Mouse (Mus musculus) neural tube, embryonic 11.5 days (tissue): ENCODE measurements at regions not wholly inside any gene's neighbourhood (a gene's known extent, or its start where the extent isn't known, plus 50 kb on each side); places are given as distances from the start of the nearest gene placed in this dataset.

Experiments
- ATAC-seq: fragments of 200-750 bp; cut with Nextera tagmentation; 2 replicates; pipeline ENCODE4 v1.8.0; 2017; ENCODE audit warnings: moderate number of reproducible peaks, mild to moderate bottlenecking, moderate TSS enrichment, moderate library complexity; ENCODE audit not compliant: insufficient read depth, low FRiP score, low TSS enrichment
- DNase-seq: peaks from one replicate; pipeline ENCODE4 v3.0.0-alpha.2; 2015; ENCODE audit warnings: low spot score
- H3K27ac ChIP-seq: fragments of 300-500 bp; sonication (generic); 2 replicates; pipeline ENCODE4 v1.5.1; 2014; ENCODE audit warnings: low read depth, mild to moderate bottlenecking, low read length
- H3K27me3 ChIP-seq: fragments of 300-500 bp; sonication (generic); 2 replicates; pipeline ENCODE4 v1.6.1; 2014; ENCODE audit warnings: mild to moderate bottlenecking, low read length, mixed read lengths; ENCODE audit not compliant: control insufficient read depth, insufficient read depth
- H3K36me3 ChIP-seq: fragments of 300-500 bp; sonication (generic); 2 replicates; pipeline ENCODE4 v1.6.1; 2014; ENCODE audit warnings: mild to moderate bottlenecking, low read length, moderate library complexity, mixed read lengths; ENCODE audit not compliant: control insufficient read depth, insufficient read depth
- H3K4me1 ChIP-seq: fragments of 300-500 bp; sonication (generic); 2 replicates; pipeline ENCODE4 v1.6.1; 2014; ENCODE audit warnings: low read length, mixed read lengths; ENCODE audit not compliant: control insufficient read depth, insufficient read depth
- H3K4me2 ChIP-seq: fragments of 300-500 bp; sonication (generic); 2 replicates; pipeline ENCODE4 v1.6.1; 2014; ENCODE audit warnings: low read depth, mild to moderate bottlenecking, moderate library complexity
- H3K4me3 ChIP-seq: fragments of 300-500 bp; sonication (generic); 2 replicates; pipeline ENCODE4 v1.5.1; 2014; ENCODE audit warnings: low read depth, low read length
- H3K9ac ChIP-seq: fragments of 300-500 bp; sonication (generic); 2 replicates; pipeline ENCODE4 v1.6.1; 2014; ENCODE audit warnings: mild to moderate bottlenecking, low read length
- H3K9me3 ChIP-seq: fragments of 300-500 bp; sonication (generic); 2 replicates; pipeline ENCODE4 v1.6.1; 2016; ENCODE audit warnings: low read length; ENCODE audit not compliant: control insufficient read depth
- WGBS: fragments of 180-500 bp; shearing (Covaris S2); extraction: QIAGEN DNeasy Blood & Tissue Kit; methylation state at CpG from one replicate; pipeline ENCODE4 v1.1.7; 2014; 5-methylcytosine and 5-hydroxymethylcytosine counted together

DNA sequence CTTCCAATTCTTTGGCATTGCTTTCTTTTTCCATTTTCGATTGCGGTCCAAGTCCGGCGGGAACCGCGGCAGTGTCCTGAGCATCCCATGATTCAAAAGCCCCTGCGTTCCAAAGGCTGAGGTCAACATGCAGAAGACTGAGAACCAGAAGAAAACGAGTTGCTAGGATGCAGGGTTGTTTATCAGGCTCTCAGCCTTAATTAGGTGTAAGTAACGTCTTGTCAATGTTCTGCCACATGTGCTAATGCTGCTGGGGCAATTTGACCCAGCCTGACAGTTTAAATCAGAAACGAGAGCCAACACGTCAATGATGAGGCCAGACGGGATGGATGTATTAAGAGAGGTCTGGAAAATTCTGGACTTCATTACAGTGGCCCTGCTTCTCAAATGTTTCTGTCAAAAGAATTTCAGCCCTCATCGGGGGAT is 239.4 kb downstream of the Gm45692 start:
- DNase-seq, result no peak
- WGBS, result 71% methylated on average over 13 of the region's 13 CpGs
- no peaks in the 10 kb centered on the region for H3K36me3 ChIP-seq
- no peak for ATAC-seq
- H3K4me2 ChIP-seq, result no peak overlapping the region
- no peak overlapping the region for H3K9ac ChIP-seq
- H3K4me3 ChIP-seq, result no peak overlapping the region
- peaks cover 11% of the 10 kb centered on the region for H3K4me1 ChIP-seq
- H3K27me3 ChIP-seq, result no peaks in the 10 kb centered on the region
- no peak overlapping the region for H3K27ac ChIP-seq
- H3K9me3 ChIP-seq, result no peaks in the 10 kb centered on the region

DNA sequence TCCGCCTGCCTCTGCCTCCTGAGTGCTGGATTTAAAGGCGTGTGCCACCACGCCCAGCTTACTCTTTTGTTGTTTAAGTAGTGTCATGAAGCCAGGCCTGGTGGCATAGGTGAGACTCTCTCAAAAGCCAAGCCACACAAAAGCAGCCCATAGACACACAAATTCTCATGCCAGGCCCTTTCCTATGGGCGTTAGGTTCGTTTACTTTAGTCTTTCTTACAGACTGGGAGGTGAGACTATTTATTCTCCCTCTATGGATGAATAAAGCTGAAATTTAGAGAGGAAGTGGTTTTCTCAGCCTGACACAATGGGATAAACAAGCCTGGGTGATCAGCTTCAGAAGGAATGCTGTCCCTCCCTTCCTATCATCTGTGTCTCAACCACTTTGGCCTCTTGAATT is 243.0 kb downstream of the Gm45692 start:
- no peaks in the 10 kb centered on the region for H3K9me3 ChIP-seq
- DNase-seq (no peak), ATAC-seq (no peak)
- no peaks in the 10 kb centered on the region for H3K4me1 ChIP-seq
- 85% methylated on average over 5 of the region's 5 CpGs for WGBS
- no peak overlapping the region for H3K4me3 ChIP-seq
- H3K27ac ChIP-seq, result no peak overlapping the region
- no peaks in the 10 kb centered on the region for H3K36me3 ChIP-seq
- H3K27me3 ChIP-seq, result no peaks in the 10 kb centered on the region
- no peak overlapping the region for H3K9ac ChIP-seq
- H3K4me2 ChIP-seq, result no peak overlapping the region

DNA sequence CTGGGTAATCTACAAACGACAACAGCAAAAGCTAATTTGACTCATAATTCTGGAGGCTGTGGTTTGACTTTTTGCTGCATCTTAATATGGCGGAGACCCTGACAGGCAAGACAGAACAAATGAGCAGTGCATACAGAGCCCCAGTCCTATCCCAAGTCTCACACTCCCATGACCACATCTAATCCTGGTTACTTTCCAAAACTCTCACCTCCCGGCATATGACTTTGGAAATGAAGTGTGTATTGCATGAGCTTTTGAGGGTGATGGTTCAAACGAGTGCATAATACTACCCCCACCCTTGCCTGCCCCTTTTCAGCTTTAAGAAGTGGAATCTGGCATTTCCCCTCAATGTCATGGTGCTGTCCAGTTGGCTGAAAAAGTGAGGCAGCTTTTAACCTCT is 244.3 kb downstream of the Gm45692 start:
- no peaks in the 10 kb centered on the region for H3K9me3 ChIP-seq
- H3K4me1 ChIP-seq, result no peaks in the 10 kb centered on the region
- no peak for DNase-seq
- H3K4me3 ChIP-seq, result no peak overlapping the region
- 80% methylated on average over 4 of the region's 4 CpGs for WGBS
- no peaks in the 10 kb centered on the region for H3K36me3 ChIP-seq
- H3K27ac ChIP-seq, result no peak overlapping the region
- H3K4me2 ChIP-seq, result no peak overlapping the region
- H3K9ac ChIP-seq, result no peak overlapping the region
- no peak for ATAC-seq
- no peaks in the 10 kb centered on the region for H3K27me3 ChIP-seq

DNA sequence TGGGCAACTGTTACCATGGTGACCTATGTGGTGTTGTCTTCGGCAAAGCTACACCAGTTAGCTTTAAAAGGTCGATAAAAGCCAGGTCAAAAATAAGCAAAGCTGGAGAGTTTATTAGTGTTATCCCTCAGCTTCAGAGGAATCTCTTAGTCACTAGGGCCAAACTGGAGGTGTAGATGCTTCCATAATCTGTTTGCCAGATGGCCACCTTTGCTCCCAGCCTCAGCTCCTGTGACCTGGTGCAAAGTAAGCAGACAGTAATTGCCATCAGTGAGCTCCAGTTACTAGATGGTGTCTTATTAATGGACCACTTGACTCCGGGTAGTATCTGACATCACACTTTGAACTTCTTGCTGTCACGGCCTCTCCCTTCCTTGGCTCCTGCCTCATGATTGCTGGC is 245.3 kb downstream of the Gm45692 start:
- ATAC-seq (no peak), DNase-seq (no peak)
- Histone ChIP-seq H3K27ac (no peak overlapping the region), H3K36me3 (no peaks in the 10 kb centered on the region), H3K4me1 (no peaks in the 10 kb centered on the region), H3K9me3 (no peaks in the 10 kb centered on the region), H3K9ac (no peak overlapping the region), H3K27me3 (no peaks in the 10 kb centered on the region), H3K4me3 (no peak overlapping the region), H3K4me2 (no peak overlapping the region)
- WGBS, result 55% methylated on average over 4 of the region's 4 CpGs

DNA sequence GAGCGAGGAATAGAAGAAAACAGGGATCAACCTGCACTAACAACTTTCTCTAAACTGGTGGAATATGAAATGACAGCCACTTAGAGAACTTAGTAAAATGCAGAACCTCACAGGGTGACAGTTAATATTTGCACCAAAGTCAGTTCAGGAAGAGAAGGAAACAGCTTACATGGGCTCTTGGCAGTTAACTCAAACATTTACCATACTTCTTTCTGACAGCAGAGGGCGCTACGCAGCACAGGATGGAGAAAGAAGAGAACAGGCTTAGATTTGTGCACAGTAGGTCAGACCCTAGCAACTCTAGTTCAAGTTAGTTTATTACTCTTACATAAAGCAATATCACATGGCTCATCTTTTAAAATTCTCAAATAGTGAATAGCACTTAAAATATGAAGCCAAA is 261.3 kb downstream of the Gm45692 start:
- H3K9me3 ChIP-seq, result no peaks in the 10 kb centered on the region
- DNase-seq (peak; percentile 49), ATAC-seq (no peak)
- 34% methylated on average over 3 of the region's 3 CpGs for WGBS
- no peaks in the 10 kb centered on the region for H3K27me3 ChIP-seq
- no peak overlapping the region for H3K4me3 ChIP-seq
- H3K4me2 ChIP-seq, result no peak overlapping the region
- no peak overlapping the region for H3K27ac ChIP-seq
- peaks cover 4% of the 10 kb centered on the region for H3K4me1 ChIP-seq
- H3K36me3 ChIP-seq, result no peaks in the 10 kb centered on the region
- no peak overlapping the region for H3K9ac ChIP-seq

DNA sequence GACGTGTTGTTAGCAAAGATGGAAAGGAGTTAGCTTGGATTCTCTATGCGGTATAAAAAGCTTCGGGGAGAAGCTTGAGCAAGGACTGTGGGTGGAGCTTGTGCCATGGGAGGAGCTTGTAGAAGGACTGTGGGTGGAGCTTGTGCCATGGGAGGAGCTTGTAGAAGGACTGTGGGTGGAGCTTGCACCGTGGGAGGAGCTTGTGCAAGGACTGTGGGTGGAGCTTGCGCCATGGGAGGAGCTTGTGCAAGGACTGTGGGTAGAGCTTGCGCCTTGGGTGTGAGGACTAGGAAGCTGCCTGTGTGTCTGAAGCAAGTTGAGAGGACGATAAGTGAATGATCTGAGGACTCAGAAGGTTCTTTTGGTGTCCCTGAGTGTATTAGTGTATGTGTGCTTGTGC is 263.1 kb downstream of the Gm45692 start:
- H3K27ac ChIP-seq, result no peak overlapping the region
- H3K9ac ChIP-seq, result no peak overlapping the region
- H3K4me3 ChIP-seq, result no peak overlapping the region
- H3K9me3 ChIP-seq, result no peaks in the 10 kb centered on the region
- no peaks in the 10 kb centered on the region for H3K27me3 ChIP-seq
- DNase-seq (no peak), ATAC-seq (no peak)
- peaks cover 4% of the 10 kb centered on the region for H3K4me1 ChIP-seq
- H3K36me3 ChIP-seq, result no peaks in the 10 kb centered on the region
- H3K4me2 ChIP-seq, result no peak overlapping the region
- 92% methylated on average over 7 of the region's 7 CpGs for whole genome bisulfite sequencing

DNA sequence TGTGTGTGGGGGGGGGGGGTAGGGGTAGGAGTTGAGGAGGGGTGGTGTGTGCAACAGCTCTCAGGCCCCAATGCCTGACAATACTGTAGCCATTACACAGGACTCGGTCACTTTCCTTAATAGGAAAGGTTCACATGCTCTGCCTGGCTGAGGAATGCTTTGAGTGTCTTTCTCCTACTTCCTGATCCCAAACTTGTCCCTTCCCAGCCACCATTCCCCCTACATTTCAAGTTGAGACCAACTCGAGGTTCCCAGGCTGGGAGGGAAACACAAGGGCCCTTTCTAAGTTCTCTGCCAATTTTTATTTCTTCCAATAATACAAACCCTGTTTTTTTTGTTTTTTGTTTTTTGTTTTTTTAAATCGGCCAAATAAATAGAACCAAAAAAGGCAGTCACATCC is 264.6 kb downstream of the Gm45692 start:
- no peak for ATAC-seq

DNA sequence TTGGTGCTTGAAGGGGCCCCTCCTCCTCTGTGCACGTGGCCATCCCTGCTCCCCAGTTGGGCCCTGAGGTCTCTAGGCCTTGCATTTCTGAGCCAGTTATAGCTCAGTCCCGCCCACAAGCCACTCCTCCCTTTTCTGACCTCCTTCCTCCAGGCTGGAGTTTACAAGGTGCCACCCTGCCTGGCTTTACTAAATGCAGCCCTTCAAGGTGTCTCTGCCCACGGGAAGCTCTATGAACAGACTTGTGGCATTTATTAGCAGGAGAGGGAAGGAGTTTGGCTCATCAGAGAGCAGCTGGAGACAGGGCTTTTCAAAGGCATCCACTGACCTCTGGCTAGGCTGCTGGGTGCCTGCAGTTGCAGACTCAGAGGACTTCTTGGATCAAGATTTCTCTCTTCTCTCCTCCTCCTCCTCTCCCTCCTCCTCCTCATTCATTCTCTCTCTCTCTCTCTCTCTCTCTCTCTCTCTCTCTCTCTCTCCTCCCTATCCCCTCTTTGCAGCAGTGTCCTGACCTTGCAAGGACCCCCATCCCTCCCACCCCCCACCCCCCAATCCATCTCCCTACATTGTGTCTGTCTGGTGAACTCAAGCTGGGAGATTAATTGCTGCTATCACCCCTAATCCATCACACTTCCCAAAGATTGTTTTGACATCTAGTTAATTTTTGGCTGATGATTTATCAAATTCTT is 265.1 kb downstream of the Gm45692 start:
- H3K4me3 ChIP-seq, result no peak overlapping the region
- peak; percentile 88 for ATAC-seq
- no peaks in the 10 kb centered on the region for H3K27me3 ChIP-seq
- no peaks in the 10 kb centered on the region for H3K36me3 ChIP-seq
- H3K4me2 ChIP-seq, result 0 out of 2 replicates have a peak overlapping the region, but pooled peaks have one; percentile 10
- H3K9ac ChIP-seq, result no peak overlapping the region
- H3K4me1 ChIP-seq, result peaks cover 4% of the 10 kb centered on the region
- no peaks in the 10 kb centered on the region for H3K9me3 ChIP-seq
- peak overlapping the region; percentile 60; the same call in 1 of the 2 replicates for H3K27ac ChIP-seq
- 0% methylated on average over 3 of the region's 3 CpGs for WGBS
- peak; percentile 69 for DNase-seq

More for the DNA sequence above, 264.6 kb downstream of the Gm45692 start:
- Histone ChIP-seq H3K9me3 (no peaks in the 10 kb centered on the region), H3K4me2 (no peak overlapping the region), H3K4me1 (peaks cover 4% of the 10 kb centered on the region), H3K9ac (no peak overlapping the region), H3K4me3 (no peak overlapping the region), H3K36me3 (no peaks in the 10 kb centered on the region), H3K27ac (no peak overlapping the region), H3K27me3 (no peaks in the 10 kb centered on the region)
- 30% methylated on average over 3 of the region's 3 CpGs for WGBS
- DNase-seq, result no peak

DNA sequence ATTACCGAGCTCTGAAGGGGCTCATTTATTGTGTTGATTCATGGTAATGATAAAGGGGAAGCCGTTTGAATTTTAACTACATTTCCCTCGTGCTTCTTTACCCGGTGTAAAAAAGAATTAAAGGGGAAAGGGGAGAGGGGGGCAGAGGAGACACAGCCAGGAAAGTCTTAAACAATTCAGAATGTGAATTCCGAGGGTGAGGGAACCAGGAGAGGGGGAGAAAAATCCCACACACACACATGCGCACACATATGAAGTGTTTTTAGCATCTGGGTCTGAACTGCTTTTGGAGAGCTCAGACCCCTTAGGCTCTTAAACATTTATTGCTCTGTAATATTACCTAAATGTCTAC is 265.6 kb downstream of the Gm45692 start:
- Histone ChIP-seq H3K4me1 (peaks cover 4% of the 10 kb centered on the region), H3K9me3 (no peaks in the 10 kb centered on the region), H3K4me2 (no peak overlapping the region), H3K4me3 (no peak overlapping the region), H3K27me3 (no peaks in the 10 kb centered on the region), H3K9ac (no peak overlapping the region), H3K36me3 (no peaks in the 10 kb centered on the region), H3K27ac (no peak overlapping the region)
- WGBS, result 5% methylated on average over 6 of the region's 6 CpGs
- ATAC-seq (no peak), DNase-seq (no peak)
